Mouse (Mus musculus) CH12.LX (cell line): ENCODE data around the gene Cdh23.

Source experiments
- CTCF ChIP-seq, 2 experiments: IDR thresholded peaks in 1 of 2; conservative IDR thresholded peaks in 1 of 2; 2 replicates each; pipeline ENCODE4 v1.5.1; 2011 to 2012; ENCODE audit warnings: low read depth in 2 of 2, low read length in 2 of 2, improper control_type of control experiment in 1 of 2, inconsistent platforms in 1 of 2, mild to moderate bottlenecking in 1 of 2, moderate library complexity in 1 of 2
- POLR2AphosphoS2 ChIP-seq: IDR thresholded peaks from 2 replicates; pipeline ENCODE4 v1.6.1; 2011; ENCODE audit warnings: low read depth, low read length, improper control_type of control experiment

DNA sequence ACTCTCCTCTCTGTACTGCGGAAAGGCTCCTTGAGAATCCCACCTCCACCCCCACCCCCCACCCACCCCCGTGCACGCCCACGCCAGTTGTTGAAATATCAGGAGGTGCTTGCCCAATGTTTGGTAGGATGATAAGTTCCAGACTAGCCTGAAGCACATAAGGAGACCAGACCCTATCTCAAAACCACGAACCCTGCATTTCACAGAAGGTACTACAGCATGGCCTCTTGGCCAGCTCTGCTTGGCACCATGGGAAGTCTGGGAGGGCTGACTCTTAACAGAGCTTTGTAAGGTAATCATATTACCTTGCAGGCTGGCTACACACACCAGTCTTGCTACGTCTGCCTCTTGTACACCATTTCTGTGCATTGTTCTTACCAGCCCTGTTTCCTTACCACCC lies 424.0 kb downstream of the Cdh23 start:
- TF ChIP-seq POLR2AphosphoS2 (no peak), CTCF (conservative IDR thresholded peaks at IDR 0.05 in 1 of 2, IDR thresholded peaks at IDR 0.05 in 1 of 2; ENCODE audit: low read depth in 2 of 2, low read length in 2 of 2) (no peak)
